Mouse (Mus musculus) kidney, embryonic 16.5 days (tissue): ENCODE measurements around the gene Reln. TPM values are rescaled to one million over a fixed set of nuclear protein-coding genes. Genes with fewer than 3 reads are reported as not detected.

Experiments
- ATAC-seq: fragments of 200-750 bp; cut with Nextera tagmentation; 2 replicates; pipeline ENCODE4 v1.8.0; 2017; ENCODE audit warnings: moderate TSS enrichment; ENCODE audit not compliant: low FRiP score, low TSS enrichment
- H3K27ac ChIP-seq: fragments of 300-500 bp; sonication (generic); 2 replicates; pipeline ENCODE4 v1.5.1; 2014; ENCODE audit warnings: low read length
- H3K27me3 ChIP-seq: fragments of 300-500 bp; sonication (generic); 2 replicates; pipeline ENCODE4 v1.6.1; 2014; ENCODE audit warnings: low read length, control low read depth, mixed read lengths; ENCODE audit not compliant: insufficient read depth
- H3K36me3 ChIP-seq: fragments of 300-500 bp; sonication (generic); 2 replicates; pipeline ENCODE4 v1.6.1; 2014; ENCODE audit warnings: low read length, control low read depth, mixed read lengths; ENCODE audit not compliant: insufficient read depth
- H3K4me1 ChIP-seq: fragments of 300-500 bp; sonication (generic); 2 replicates; pipeline ENCODE4 v1.6.1; 2014; ENCODE audit warnings: low read length, control low read depth, mixed read lengths; ENCODE audit not compliant: insufficient read depth
- H3K4me2 ChIP-seq: fragments of 300-500 bp; sonication (generic); replicated peaks from 2 replicates; pipeline ENCODE4 v1.6.1; 2014; ENCODE audit warnings: low read depth, low read length
- H3K4me3 ChIP-seq: fragments of 300-500 bp; sonication (generic); 2 replicates; pipeline ENCODE4 v1.5.1; 2014; ENCODE audit warnings: mild to moderate bottlenecking, low read length
- H3K9ac ChIP-seq: fragments of 300-500 bp; sonication (generic); replicated peaks from 2 replicates; pipeline ENCODE4 v1.6.1; 2014; ENCODE audit warnings: low read length
- H3K9me3 ChIP-seq: fragments of 300-500 bp; sonication (generic); 2 replicates; pipeline ENCODE4 v1.6.1; 2016; ENCODE audit warnings: low read length, control low read depth
- WGBS: fragments of 180-500 bp; shearing (Covaris S2); extraction: QIAGEN DNeasy Blood & Tissue Kit; methylation state at CpG from one replicate; pipeline ENCODE4 v1.1.7; 2014; 5-methylcytosine and 5-hydroxymethylcytosine counted together
- polyA plus RNA-seq: library from polyadenylated mRNA; unstranded; fragments of >200 nt; fragmentation: Nextera tagmentation; extraction: Ambion mirVana; gene quantifications from 2 replicates; pipeline ENCODE4 v1.2.1, GENCODE M21; 2015

The Reln gene
- polyA plus RNA-seq, 1 experiment from 2014 or later: 15.9 TPM

GRCm38 (mm10) chr5:22312995-22313394 is 31.5 kb downstream of the Reln start:
- Histone ChIP-seq H3K27ac (no peak overlapping the region), H3K27me3 (no peaks in the 10 kb centered on the region), H3K36me3 (no peaks in the 10 kb centered on the region), H3K9ac (no peak overlapping the region), H3K4me3 (no peak overlapping the region), H3K4me1 (no peaks in the 10 kb centered on the region), H3K4me2 (no peak overlapping the region), H3K9me3 (no peaks in the 10 kb centered on the region)
- ATAC-seq: no peak
- WGBS: 81% methylated on average over 10 of the region's 10 CpGs

GRCm38 (mm10) chr5:22311046-22311445 is 33.5 kb downstream of the Reln start:
- no peaks in the 10 kb centered on the region for H3K4me1 ChIP-seq
- H3K27me3 ChIP-seq: no peaks in the 10 kb centered on the region
- H3K27ac ChIP-seq: no peak overlapping the region
- ATAC-seq: no peak
- WGBS: 85% methylated on average over 4 of the region's 4 CpGs
- H3K4me3 ChIP-seq: no peak overlapping the region
- no peaks in the 10 kb centered on the region for H3K36me3 ChIP-seq
- no peak overlapping the region for H3K4me2 ChIP-seq
- no peak overlapping the region for H3K9ac ChIP-seq
- no peaks in the 10 kb centered on the region for H3K9me3 ChIP-seq

- Histone ChIP-seq H3K36me3 (no peaks in the 10 kb centered on the region), H3K4me3 (no peak overlapping the region), H3K4me1 (no peaks in the 10 kb centered on the region), H3K27ac (no peak overlapping the region), H3K9me3 (no peaks in the 10 kb centered on the region), H3K27me3 (no peaks in the 10 kb centered on the region), H3K4me2 (no peak overlapping the region), H3K9ac (no peak overlapping the region)
- WGBS: 31% methylated on average over 2 of the region's 2 CpGs
- ATAC-seq: no peak
Measured at GRCm38 (mm10) chr5:22309001-22309400, 35.5 kb downstream of the Reln start.

- Histone ChIP-seq H3K4me3 (no peak overlapping the region), H3K4me1 (no peaks in the 10 kb centered on the region), H3K27me3 (no peaks in the 10 kb centered on the region), H3K4me2 (no peak overlapping the region), H3K27ac (no peak overlapping the region), H3K36me3 (no peaks in the 10 kb centered on the region), H3K9me3 (no peaks in the 10 kb centered on the region), H3K9ac (no peak overlapping the region)
- WGBS: 71% methylated on average over 4 of the region's 4 CpGs
- ATAC-seq: no peak
Measured at GRCm38 (mm10) chr5:22307853-22308252, 36.6 kb downstream of the Reln start.

GRCm38 (mm10) chr5:22307072-22307471 is 37.4 kb downstream of the Reln start:
- H3K9me3 ChIP-seq: no peaks in the 10 kb centered on the region
- 91% methylated on average over 3 of the region's 3 CpGs for WGBS
- no peak overlapping the region for H3K4me2 ChIP-seq
- H3K36me3 ChIP-seq: no peaks in the 10 kb centered on the region
- no peak overlapping the region for H3K27ac ChIP-seq
- H3K9ac ChIP-seq: no peak overlapping the region
- H3K27me3 ChIP-seq: no peaks in the 10 kb centered on the region
- no peak overlapping the region for H3K4me3 ChIP-seq
- no peak for ATAC-seq
- H3K4me1 ChIP-seq: no peaks in the 10 kb centered on the region

- Histone ChIP-seq H3K27ac (no peak overlapping the region), H3K4me2 (no peak overlapping the region), H3K36me3 (no peaks in the 10 kb centered on the region), H3K9me3 (no peaks in the 10 kb centered on the region), H3K27me3 (no peaks in the 10 kb centered on the region), H3K4me1 (no peaks in the 10 kb centered on the region), H3K4me3 (no peak overlapping the region), H3K9ac (no peak overlapping the region)
- ATAC-seq: no peak
- 74% methylated on average over 1 of the region's 1 CpGs for WGBS
Measured at GRCm38 (mm10) chr5:22303709-22304108, 40.8 kb downstream of the Reln start.

GRCm38 (mm10) chr5:22302309-22302708 is 42.2 kb downstream of the Reln start:
- Histone ChIP-seq H3K27me3 (no peaks in the 10 kb centered on the region), H3K4me1 (no peaks in the 10 kb centered on the region), H3K9ac (no peak overlapping the region), H3K27ac (no peak overlapping the region), H3K4me2 (no peak overlapping the region), H3K36me3 (no peaks in the 10 kb centered on the region), H3K4me3 (no peak overlapping the region), H3K9me3 (no peaks in the 10 kb centered on the region)
- no peak for ATAC-seq
- 74% methylated on average over 5 of the region's 5 CpGs for WGBS

- Histone ChIP-seq H3K36me3 (no peaks in the 10 kb centered on the region), H3K27me3 (no peaks in the 10 kb centered on the region), H3K4me1 (no peaks in the 10 kb centered on the region), H3K9me3 (no peaks in the 10 kb centered on the region), H3K9ac (no peak overlapping the region), H3K4me3 (no peak overlapping the region), H3K27ac (no peak overlapping the region), H3K4me2 (no peak overlapping the region)
- 82% methylated on average over 5 of the region's 5 CpGs for WGBS
- ATAC-seq: no peak
Measured at GRCm38 (mm10) chr5:22300788-22301187, 43.7 kb downstream of the Reln start.

GRCm38 (mm10) chr5:22300046-22300445 is 44.5 kb downstream of the Reln start:
- H3K27me3 ChIP-seq: no peaks in the 10 kb centered on the region
- H3K9ac ChIP-seq: no peak overlapping the region
- no peak overlapping the region for H3K4me3 ChIP-seq
- ATAC-seq: no peak
- no peak overlapping the region for H3K4me2 ChIP-seq
- WGBS: 86% methylated on average over 6 of the region's 6 CpGs
- no peak overlapping the region for H3K27ac ChIP-seq
- no peaks in the 10 kb centered on the region for H3K9me3 ChIP-seq
- no peaks in the 10 kb centered on the region for H3K36me3 ChIP-seq
- no peaks in the 10 kb centered on the region for H3K4me1 ChIP-seq

GRCm38 (mm10) chr5:22295161-22295560 is 49.3 kb downstream of the Reln start:
- H3K9me3 ChIP-seq: no peaks in the 10 kb centered on the region
- H3K27me3 ChIP-seq: no peaks in the 10 kb centered on the region
- H3K9ac ChIP-seq: no peak overlapping the region
- H3K36me3 ChIP-seq: no peaks in the 10 kb centered on the region
- no peak overlapping the region for H3K4me2 ChIP-seq
- no peaks in the 10 kb centered on the region for H3K4me1 ChIP-seq
- H3K4me3 ChIP-seq: no peak overlapping the region
- no peak for ATAC-seq
- no peak overlapping the region for H3K27ac ChIP-seq
- 91% methylated on average over 6 of the region's 6 CpGs for WGBS

GRCm38 (mm10) chr5:22291409-22291808 is 53.1 kb downstream of the Reln start:
- H3K4me1 ChIP-seq: no peaks in the 10 kb centered on the region
- WGBS: 76% methylated on average over 4 of the region's 4 CpGs
- no peak overlapping the region for H3K4me2 ChIP-seq
- H3K4me3 ChIP-seq: no peak overlapping the region
- no peak for ATAC-seq
- no peak overlapping the region for H3K9ac ChIP-seq
- no peaks in the 10 kb centered on the region for H3K36me3 ChIP-seq
- H3K9me3 ChIP-seq: no peaks in the 10 kb centered on the region
- H3K27me3 ChIP-seq: no peaks in the 10 kb centered on the region
- no peak overlapping the region for H3K27ac ChIP-seq
